Mouse (Mus musculus): ENCODE results near the gene Cyb5rl. TPM values are rescaled to one million over a fixed set of nuclear protein-coding genes. Genes with fewer than 3 reads are reported as not detected.

Cyb5rl gene
- total RNA-seq, 1 experiment = 9.3 TPM

DNA sequence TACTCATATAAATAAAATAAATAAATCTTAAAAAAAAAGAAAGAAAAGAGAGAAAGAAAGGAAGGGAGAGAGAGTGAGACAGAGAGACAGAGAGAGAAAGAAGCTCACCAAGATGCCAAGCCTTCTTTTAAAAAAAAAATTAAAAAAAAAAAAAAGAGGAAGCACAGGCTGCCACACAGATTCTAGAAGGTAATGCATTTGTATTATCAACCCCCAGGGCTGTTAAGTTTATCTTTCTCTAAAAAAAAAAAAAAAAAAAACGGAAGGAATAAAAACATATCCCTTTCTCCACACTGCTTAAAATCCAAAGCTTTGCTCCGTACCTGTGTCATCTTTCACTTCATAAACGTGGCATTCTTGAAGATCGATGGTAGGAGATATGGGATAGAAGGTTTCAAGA is 5.2 kb upstream of the Cyb5rl start:
- Histone ChIP-seq H3K4me3 (ENCODE audit: insufficient read depth in 1 of 2, low read depth in 1 of 2, low read length in 2 of 2, poor library complexity in 1 of 2, severe bottlenecking in 1 of 2) (no peak overlapping the region), H3K27ac (ENCODE audit: insufficient read depth, low read depth, low read length, poor library complexity, severe bottlenecking) (no peak overlapping the region), H3K9ac (ENCODE audit: insufficient read depth, low read depth, low read length, poor library complexity, severe bottlenecking) (no peak overlapping the region), H3K4me1 (ENCODE audit: control insufficient read depth in 2 of 2, insufficient read depth in 2 of 2, low read length in 2 of 2, poor library complexity in 1 of 2) (peaks cover 2% of the 10 kb centered on the region in 2 experiments; a peak in 2 of 4 replicates), H3K9me3 (ENCODE audit: control insufficient read depth, insufficient read depth, low read depth, low read length) (no peaks in the 10 kb centered on the region), H3K36me3 (ENCODE audit: control insufficient read depth, insufficient read depth, low read length, poor library complexity, severe bottlenecking) (peaks cover 54% of the 10 kb centered on the region)
- no peak for DNase-seq (ENCODE audit: low read depth, low spot score)
- in situ Hi-C loops (cut with MboI; ENCODE audit: low sequenced_read_pairs in 2 of 2, unreplicated experiment in 2 of 2) = no loop called here
- TF ChIP-seq MAFK (IDR thresholded peaks at IDR 0.05; ENCODE audit: insufficient read depth, low read depth, low read length) = no peak
- TF ChIP-seq CHD2 (IDR thresholded peaks at IDR 0.05; ENCODE audit: low read depth, low read length) = no peak
- no peak for TF ChIP-seq HCFC1 (IDR thresholded peaks at IDR 0.05; ENCODE audit: borderline replicate concordance, insufficient read depth, low read length)
- TF ChIP-seq ZNF384 (IDR thresholded peaks at IDR 0.05; ENCODE audit: low read depth, low read length) = no peak

DNA sequence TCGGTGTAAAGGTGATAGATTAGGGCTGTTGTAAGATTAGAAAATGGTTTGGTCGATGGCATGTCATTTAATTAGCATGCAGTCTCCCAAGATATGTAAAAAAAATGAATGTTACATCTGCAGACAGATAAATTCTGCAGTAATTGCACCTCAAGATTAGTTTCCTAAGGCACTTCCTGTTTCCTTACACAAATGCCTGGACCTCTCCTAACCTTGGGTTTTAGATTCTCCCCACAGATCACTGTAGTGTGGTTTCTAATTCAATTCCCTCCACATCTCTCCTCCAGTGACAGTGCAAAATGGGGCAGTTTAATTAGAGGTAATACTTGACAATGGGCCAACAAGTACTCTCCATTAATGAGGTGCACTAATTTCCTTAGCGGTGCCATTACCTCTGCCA is 3.6 kb upstream of the Cyb5rl start:
- DNase-seq (ENCODE audit: low read depth, low spot score) = no peak
- H3K4me1 ChIP-seq (ENCODE audit: control insufficient read depth in 2 of 2, insufficient read depth in 2 of 2, low read length in 2 of 2, poor library complexity in 1 of 2) = peaks cover 2 to 4% of the 10 kb centered on the region in 2 experiments; a peak in 2 of 4 replicates
- peaks cover 40% of the 10 kb centered on the region for H3K36me3 ChIP-seq (ENCODE audit: control insufficient read depth, insufficient read depth, low read length, poor library complexity, severe bottlenecking)
- no peaks in the 10 kb centered on the region for H3K9me3 ChIP-seq (ENCODE audit: control insufficient read depth, insufficient read depth, low read depth, low read length)
- TF ChIP-seq MAFK (IDR thresholded peaks at IDR 0.05; ENCODE audit: insufficient read depth, low read depth, low read length) (no peak), CHD2 (IDR thresholded peaks at IDR 0.05; ENCODE audit: low read depth, low read length) (no peak), HCFC1 (IDR thresholded peaks at IDR 0.05; ENCODE audit: borderline replicate concordance, insufficient read depth, low read length) (no peak), ZC3H11A (IDR thresholded peaks at IDR 0.05; ENCODE audit: borderline replicate concordance, low read depth, low read length) (no peak), ZNF384 (IDR thresholded peaks at IDR 0.05; ENCODE audit: low read depth, low read length) (no peak)
- H3K9ac ChIP-seq (ENCODE audit: insufficient read depth, low read depth, low read length, poor library complexity, severe bottlenecking) = no peak overlapping the region
- in situ Hi-C loops (cut with MboI; ENCODE audit: low sequenced_read_pairs in 2 of 2, unreplicated experiment in 2 of 2) = no loop called here
- H3K4me3 ChIP-seq (ENCODE audit: insufficient read depth in 1 of 2, low read depth in 1 of 2, low read length in 2 of 2, poor library complexity in 1 of 2, severe bottlenecking in 1 of 2) = no peak overlapping the region
- H3K27ac ChIP-seq (ENCODE audit: insufficient read depth, low read depth, low read length, poor library complexity, severe bottlenecking) = no peak overlapping the region

DNA sequence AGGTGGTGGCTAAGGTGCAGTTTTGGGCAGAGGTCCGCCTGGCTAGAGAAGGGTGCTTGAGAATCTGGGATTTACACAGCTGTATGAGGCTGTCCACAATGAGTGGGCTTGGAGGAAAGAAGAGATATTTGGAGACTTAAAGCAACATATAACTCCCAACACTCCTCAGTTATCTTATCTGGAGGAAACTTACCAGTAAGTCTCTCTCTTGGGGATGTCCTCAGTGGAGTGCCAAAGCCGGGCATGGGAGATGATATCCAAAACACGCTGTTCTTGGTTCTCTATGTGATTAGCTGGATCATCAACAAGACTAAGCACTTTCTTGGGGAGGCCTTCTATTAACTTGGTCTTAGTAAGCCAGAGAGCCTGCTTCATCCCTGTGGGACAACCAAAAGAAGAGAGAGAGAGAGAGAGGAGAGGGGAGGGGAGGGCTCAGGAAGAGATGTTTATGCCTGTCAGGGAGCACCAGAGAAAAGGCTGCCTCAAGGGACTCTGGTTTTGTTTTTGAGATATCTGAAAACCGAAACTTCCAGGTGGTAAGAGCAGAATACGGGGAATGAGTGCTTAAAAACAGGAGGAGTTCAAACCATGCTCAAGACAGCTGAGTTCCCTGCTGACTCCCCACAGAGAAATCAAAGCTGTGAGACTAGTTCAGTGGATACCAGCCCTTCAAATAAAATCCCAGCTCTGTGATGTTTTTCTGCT is 2.2 kb upstream of the Cyb5rl start:
- no peak for TF ChIP-seq ZC3H11A (IDR thresholded peaks at IDR 0.05; ENCODE audit: borderline replicate concordance, low read depth, low read length)
- TF ChIP-seq MAFK (IDR thresholded peaks at IDR 0.05; ENCODE audit: insufficient read depth, low read depth, low read length) = no peak
- TF ChIP-seq ZNF384 (IDR thresholded peaks at IDR 0.05; ENCODE audit: low read depth, low read length) = no peak
- no peak for TF ChIP-seq HCFC1 (IDR thresholded peaks at IDR 0.05; ENCODE audit: borderline replicate concordance, insufficient read depth, low read length)
- no peak for TF ChIP-seq CHD2 (IDR thresholded peaks at IDR 0.05; ENCODE audit: low read depth, low read length)
- H3K27ac ChIP-seq (ENCODE audit: insufficient read depth, low read depth, low read length, poor library complexity, severe bottlenecking) = no peak overlapping the region
- H3K4me1 ChIP-seq (ENCODE audit: control insufficient read depth in 2 of 2, insufficient read depth in 2 of 2, low read length in 2 of 2, poor library complexity in 1 of 2) = peaks cover 2 to 4% of the 10 kb centered on the region in 2 experiments; a peak in 2 of 4 replicates
- no peak overlapping the region for H3K9ac ChIP-seq (ENCODE audit: insufficient read depth, low read depth, low read length, poor library complexity, severe bottlenecking)
- peaks cover 33% of the 10 kb centered on the region for H3K36me3 ChIP-seq (ENCODE audit: control insufficient read depth, insufficient read depth, low read length, poor library complexity, severe bottlenecking)
- in situ Hi-C loops (cut with MboI; ENCODE audit: low sequenced_read_pairs in 2 of 2, unreplicated experiment in 2 of 2) = no loop called here
- no peak overlapping the region for H3K4me3 ChIP-seq (ENCODE audit: insufficient read depth in 1 of 2, low read depth in 1 of 2, low read length in 2 of 2, poor library complexity in 1 of 2, severe bottlenecking in 1 of 2)
- no peak for DNase-seq (ENCODE audit: low read depth, low spot score)
- H3K9me3 ChIP-seq (ENCODE audit: control insufficient read depth, insufficient read depth, low read depth, low read length) = no peaks in the 10 kb centered on the region

DNA sequence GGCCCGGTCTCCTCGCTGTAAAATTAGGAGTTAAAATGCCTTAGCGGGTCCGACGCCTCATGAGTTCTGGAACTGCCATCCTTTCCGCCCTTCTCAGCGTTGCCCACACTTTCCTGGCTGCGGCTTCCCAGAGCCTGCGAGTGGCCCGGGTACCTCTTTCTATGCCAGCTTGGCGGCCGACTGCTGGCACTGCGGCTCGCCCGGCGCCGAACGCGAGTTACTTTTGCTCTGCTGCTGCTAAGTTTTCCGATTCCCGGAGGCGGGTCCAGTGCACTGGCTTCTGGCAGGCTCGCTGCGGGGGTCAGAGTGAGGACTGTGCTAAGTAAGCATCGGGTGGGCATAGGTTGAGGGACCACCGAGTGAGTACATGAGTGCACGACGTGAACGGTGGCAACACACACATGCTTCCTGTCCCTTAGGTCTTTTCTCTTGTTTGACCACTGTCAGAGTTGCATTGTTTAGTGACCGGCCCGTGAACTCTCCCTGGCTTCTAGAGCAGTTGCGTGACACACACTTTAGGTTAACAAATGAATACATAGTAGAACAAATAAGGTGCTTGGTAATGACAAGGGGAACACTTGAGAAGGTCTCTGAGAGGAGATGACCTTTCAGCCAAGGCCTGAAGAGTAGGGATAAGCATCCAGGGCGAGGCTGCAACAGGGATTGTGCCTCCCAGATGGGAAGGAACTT is 508 bp downstream of the Cyb5rl start:
- peak; percentile 19 for DNase-seq (ENCODE audit: low read depth, low spot score)

More for the DNA sequence above, 508 bp downstream of the Cyb5rl start:
- in situ Hi-C loops (cut with MboI; ENCODE audit: low sequenced_read_pairs in 2 of 2, unreplicated experiment in 2 of 2) = no loop called here
- H3K4me1 ChIP-seq (ENCODE audit: control insufficient read depth in 2 of 2, insufficient read depth in 2 of 2, low read length in 2 of 2, poor library complexity in 1 of 2) = peaks cover 2 to 4% of the 10 kb centered on the region in 2 experiments; a peak in 2 of 4 replicates
- no peak overlapping the region for H3K27ac ChIP-seq (ENCODE audit: insufficient read depth, low read depth, low read length, poor library complexity, severe bottlenecking)
- H3K9ac ChIP-seq (ENCODE audit: insufficient read depth, low read depth, low read length, poor library complexity, severe bottlenecking) = peak overlapping the region; percentile 85
- TF ChIP-seq MAFK (IDR thresholded peaks at IDR 0.05; ENCODE audit: insufficient read depth, low read depth, low read length) (no peak), HCFC1 (IDR thresholded peaks at IDR 0.05; ENCODE audit: borderline replicate concordance, insufficient read depth, low read length) (no peak), ZC3H11A (IDR thresholded peaks at IDR 0.05; ENCODE audit: borderline replicate concordance, low read depth, low read length) (no peak), CHD2 (IDR thresholded peaks at IDR 0.05; ENCODE audit: low read depth, low read length) (no peak), ZNF384 (IDR thresholded peaks at IDR 0.05; ENCODE audit: low read depth, low read length) (no peak)
- no peaks in the 10 kb centered on the region for H3K9me3 ChIP-seq (ENCODE audit: control insufficient read depth, insufficient read depth, low read depth, low read length)
- peaks cover 15% of the 10 kb centered on the region for H3K36me3 ChIP-seq (ENCODE audit: control insufficient read depth, insufficient read depth, low read length, poor library complexity, severe bottlenecking)
- H3K4me3 ChIP-seq (ENCODE audit: insufficient read depth in 1 of 2, low read depth in 1 of 2, low read length in 2 of 2, poor library complexity in 1 of 2, severe bottlenecking in 1 of 2) = peak overlapping the region; percentile 80 to 99

Data from ES-E14 (cell line).